Mouse (Mus musculus): Measurements from ENCODE around the gene Lrrc18.

GRCm38 (mm10) chr14:32958671-32959070 lies 32.5 kb upstream of the Lrrc18 start:
- TF ChIP-seq CTCF (IDR thresholded peaks at IDR 0.05; ENCODE audit: borderline replicate concordance, insufficient read depth, low read length) (no peak), POLR2A (IDR thresholded peaks at IDR 0.05; ENCODE audit: low read depth, low read length) (no peak)

All from embryonic fibroblast, embryonic 13.5 days (primary cell).